Mouse (Mus musculus) midbrain, embryonic 16.5 days (tissue): ENCODE measurements around the gene Bbs12. TPM values are rescaled to one million over a fixed set of nuclear protein-coding genes. Genes with fewer than 3 reads are reported as not detected.

Experiments
- ATAC-seq: fragments of 200-750 bp; cut with Nextera tagmentation; 2 replicates; pipeline ENCODE4 v1.8.0; 2017; ENCODE audit warnings: moderate TSS enrichment
- H3K27ac ChIP-seq: fragments of 300-500 bp; sonication (generic); 2 replicates; pipeline ENCODE4 v1.5.1; 2014; ENCODE audit warnings: mild to moderate bottlenecking, low read length, mixed read lengths
- H3K27me3 ChIP-seq: fragments of 300-500 bp; sonication (generic); 2 replicates; pipeline ENCODE4 v1.6.1; 2014; ENCODE audit warnings: low read depth, low read length, mixed read lengths; ENCODE audit not compliant: control insufficient read depth, insufficient read depth
- H3K36me3 ChIP-seq: fragments of 300-500 bp; sonication (generic); 2 replicates; pipeline ENCODE4 v1.6.1; 2014; ENCODE audit warnings: mild to moderate bottlenecking, low read length, moderate library complexity, mixed read lengths; ENCODE audit not compliant: control insufficient read depth, insufficient read depth
- H3K4me1 ChIP-seq: fragments of 300-500 bp; sonication (generic); 2 replicates; pipeline ENCODE4 v1.6.1; 2014; ENCODE audit warnings: mild to moderate bottlenecking, low read length, mixed read lengths; ENCODE audit not compliant: control insufficient read depth, insufficient read depth
- H3K4me2 ChIP-seq: fragments of 300-500 bp; sonication (generic); 2 replicates; pipeline ENCODE4 v1.6.1; 2014; ENCODE audit warnings: mild to moderate bottlenecking, low read length, mixed read lengths
- H3K4me3 ChIP-seq: fragments of 300-500 bp; sonication (generic); 2 replicates; pipeline ENCODE4 v1.5.1; 2014; ENCODE audit warnings: low read depth, mild to moderate bottlenecking, low read length, moderate library complexity, mixed read lengths
- H3K9ac ChIP-seq: fragments of 300-500 bp; sonication (generic); 2 replicates; pipeline ENCODE4 v1.6.1; 2014; ENCODE audit warnings: low read depth, low read length, mixed read lengths
- H3K9me3 ChIP-seq: fragments of 300-500 bp; sonication (generic); replicated peaks from 2 replicates; pipeline ENCODE4 v1.6.1; 2014; ENCODE audit warnings: mild to moderate bottlenecking, low read length, mixed read lengths; ENCODE audit not compliant: control insufficient read depth, poor library complexity, severe bottlenecking
- WGBS: fragments of 180-500 bp; shearing (Covaris S2); extraction: QIAGEN DNeasy Blood & Tissue Kit; methylation state at CpG from one replicate; pipeline ENCODE4 v1.1.7; 2014; 5-methylcytosine and 5-hydroxymethylcytosine counted together
- polyA plus RNA-seq: library from polyadenylated mRNA; unstranded; fragments of >200 nt; fragmentation: Nextera tagmentation; extraction: Ambion mirVana; gene quantifications from 2 replicates; pipeline ENCODE4 v1.2.1, GENCODE M21; 2015

The Bbs12 gene
- polyA plus RNA-seq, 1 experiment from 2014 or later = 4.1 TPM

DNA sequence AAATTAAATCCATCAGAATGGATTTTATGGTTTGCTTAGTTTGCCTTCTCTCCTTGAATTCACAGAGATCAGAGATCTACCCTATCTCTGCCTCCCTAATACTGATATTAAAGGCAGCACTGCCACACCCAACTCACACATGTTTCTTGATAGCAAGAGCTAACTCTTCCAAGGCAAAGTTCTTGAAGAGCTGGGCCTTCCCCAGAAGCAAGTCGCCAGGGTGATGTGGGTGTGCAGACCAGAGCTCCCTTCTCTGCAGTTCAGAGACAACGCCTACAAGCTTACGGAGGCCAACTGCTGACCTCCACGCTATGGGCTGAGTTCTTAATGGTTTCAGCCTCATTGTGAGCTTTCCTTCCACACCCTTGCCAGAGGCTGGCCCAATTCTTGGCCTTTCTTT is 29.1 kb upstream of the Bbs12 start:
- Histone ChIP-seq H3K36me3 (no peaks in the 10 kb centered on the region), H3K4me3 (no peak overlapping the region), H3K4me2 (no peak overlapping the region), H3K9me3 (no peaks in the 10 kb centered on the region), H3K27ac (no peak overlapping the region), H3K27me3 (no peaks in the 10 kb centered on the region), H3K9ac (no peak overlapping the region), H3K4me1 (no peaks in the 10 kb centered on the region)
- 88% methylated on average over 4 of the region's 4 CpGs for WGBS
- ATAC-seq = no peak

GRCm38 (mm10) chr3:37289237-37289636 is 23.1 kb upstream of the Bbs12 start:
- Histone ChIP-seq H3K9ac (no peak overlapping the region), H3K27ac (no peak overlapping the region), H3K9me3 (no peaks in the 10 kb centered on the region), H3K36me3 (no peaks in the 10 kb centered on the region), H3K4me2 (no peak overlapping the region), H3K27me3 (no peaks in the 10 kb centered on the region), H3K4me3 (no peak overlapping the region), H3K4me1 (no peaks in the 10 kb centered on the region)
- no peak for ATAC-seq
- WGBS = 86% methylated on average over 2 of the region's 2 CpGs

- Histone ChIP-seq H3K4me3 (no peak overlapping the region), H3K9me3 (no peaks in the 10 kb centered on the region), H3K4me2 (no peak overlapping the region), H3K27me3 (no peaks in the 10 kb centered on the region), H3K4me1 (no peaks in the 10 kb centered on the region), H3K27ac (no peak overlapping the region), H3K9ac (no peak overlapping the region), H3K36me3 (no peaks in the 10 kb centered on the region)
- ATAC-seq = no peak
- 66% methylated on average over 7 of the region's 7 CpGs for WGBS
These were observed 21.3 kb upstream of the Bbs12 start for GRCm38 (mm10) chr3:37290881-37291541.

GRCm38 (mm10) chr3:37291929-37292328 is 20.4 kb upstream of the Bbs12 start:
- Histone ChIP-seq H3K4me1 (no peaks in the 10 kb centered on the region), H3K27ac (no peak overlapping the region), H3K36me3 (no peaks in the 10 kb centered on the region), H3K9ac (no peak overlapping the region), H3K4me2 (no peak overlapping the region), H3K9me3 (no peaks in the 10 kb centered on the region), H3K4me3 (no peak overlapping the region), H3K27me3 (no peaks in the 10 kb centered on the region)
- no peak for ATAC-seq
- 93% methylated on average over 2 of the region's 2 CpGs for WGBS

- Histone ChIP-seq H3K27ac (no peak overlapping the region), H3K4me1 (no peaks in the 10 kb centered on the region), H3K4me3 (no peak overlapping the region), H3K27me3 (no peaks in the 10 kb centered on the region), H3K9ac (no peak overlapping the region), H3K36me3 (no peaks in the 10 kb centered on the region), H3K4me2 (no peak overlapping the region), H3K9me3 (no peaks in the 10 kb centered on the region)
- 73% methylated on average over 2 of the region's 2 CpGs for WGBS
- no peak for ATAC-seq
These were observed 19.7 kb upstream of the Bbs12 start for GRCm38 (mm10) chr3:37292654-37293053.

- Histone ChIP-seq H3K27ac (no peak overlapping the region), H3K9ac (no peak overlapping the region), H3K9me3 (no peaks in the 10 kb centered on the region), H3K4me2 (no peak overlapping the region), H3K4me3 (no peak overlapping the region), H3K4me1 (no peaks in the 10 kb centered on the region), H3K36me3 (no peaks in the 10 kb centered on the region), H3K27me3 (no peaks in the 10 kb centered on the region)
- ATAC-seq = no peak
- 70% methylated on average over 3 of the region's 3 CpGs for WGBS
These were observed 12.9 kb upstream of the Bbs12 start for GRCm38 (mm10) chr3:37299470-37299869.

DNA sequence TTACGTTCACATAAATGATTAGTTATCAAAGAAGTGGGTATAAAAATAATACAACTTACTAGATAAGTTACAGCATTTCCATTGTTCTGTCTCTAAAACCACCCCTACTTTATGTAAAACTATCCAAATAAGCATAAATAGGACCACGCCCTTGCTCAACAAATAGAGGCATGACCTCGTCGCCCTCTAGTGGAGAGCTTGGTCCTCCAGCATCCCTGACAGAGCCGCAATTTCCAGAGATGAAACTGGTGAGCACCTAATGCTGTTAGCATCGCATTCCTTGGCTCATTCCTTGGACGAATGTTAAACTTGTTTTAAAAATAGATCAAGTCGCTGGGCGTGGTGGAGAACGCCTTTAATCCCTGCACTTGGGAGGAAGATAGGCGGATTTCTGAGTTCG is 9.7 kb upstream of the Bbs12 start:
- no peaks in the 10 kb centered on the region for H3K9me3 ChIP-seq
- no peaks in the 10 kb centered on the region for H3K36me3 ChIP-seq
- no peaks in the 10 kb centered on the region for H3K4me1 ChIP-seq
- H3K4me2 ChIP-seq = no peak overlapping the region
- no peak for ATAC-seq
- H3K4me3 ChIP-seq = no peak overlapping the region
- WGBS = 42% methylated on average over 12 of the region's 12 CpGs
- no peaks in the 10 kb centered on the region for H3K27me3 ChIP-seq
- H3K9ac ChIP-seq = no peak overlapping the region
- no peak overlapping the region for H3K27ac ChIP-seq

DNA sequence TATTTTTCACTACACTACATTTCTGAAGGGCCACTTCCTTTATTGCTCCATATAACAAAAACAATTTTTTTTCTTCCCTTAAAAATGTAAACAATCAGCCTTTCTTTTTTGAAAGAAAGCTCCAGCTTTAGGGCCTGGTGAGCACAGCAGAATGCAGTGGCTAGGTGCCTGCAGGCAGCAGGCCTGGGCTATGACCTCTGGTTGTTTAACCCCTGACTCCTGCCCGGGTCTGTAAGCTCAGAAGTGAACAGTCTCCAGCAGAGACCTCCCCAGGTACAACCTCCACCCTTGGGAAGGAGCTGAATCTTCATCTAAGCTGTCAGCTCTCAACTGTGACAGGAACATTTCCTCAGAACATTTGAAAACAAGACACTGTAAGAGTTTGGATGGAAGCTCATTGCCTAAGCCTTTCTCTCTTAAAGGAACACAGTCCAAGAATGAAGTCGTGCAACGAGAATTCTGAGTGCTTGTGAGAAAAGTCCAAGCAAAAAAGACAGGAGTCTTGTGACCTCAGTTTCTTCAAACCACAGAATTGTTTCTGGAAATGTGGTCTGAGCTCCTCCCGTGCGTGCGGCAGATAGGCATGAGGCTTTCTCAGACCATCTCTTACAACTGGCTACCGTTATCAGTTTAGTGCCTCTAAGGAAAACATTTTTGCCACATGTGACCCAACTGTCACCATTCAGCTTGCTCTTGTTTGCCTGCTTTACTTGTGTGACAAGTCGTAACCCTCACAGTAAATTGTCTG is 8.8 kb upstream of the Bbs12 start:
- WGBS = 77% methylated on average over 8 of the region's 8 CpGs
- H3K27me3 ChIP-seq = no peaks in the 10 kb centered on the region

DNA sequence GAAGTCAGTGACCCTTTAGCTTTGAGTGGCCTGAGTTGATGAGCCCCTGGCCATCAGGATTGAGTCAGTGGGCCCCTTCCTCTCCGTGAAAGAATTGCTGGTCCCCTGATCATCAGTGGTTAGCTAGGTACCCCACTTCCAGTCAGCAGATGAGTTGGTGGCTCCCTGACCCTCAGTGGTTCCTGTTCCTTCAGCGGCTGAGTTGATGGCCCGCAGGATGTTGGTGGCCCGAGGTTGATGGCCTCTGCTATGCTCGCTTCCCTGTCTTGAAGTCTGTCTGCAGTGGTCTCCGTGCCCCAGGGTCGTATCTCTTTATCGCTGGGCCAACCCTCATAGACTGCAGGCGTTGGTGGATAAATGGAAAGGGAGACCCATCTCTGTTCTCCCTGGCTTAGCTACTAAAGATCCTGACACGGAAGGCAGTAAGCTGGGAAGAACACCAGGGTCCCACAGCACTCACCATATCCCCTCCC is 421 bp upstream of the Bbs12 start:
- WGBS = 2% methylated on average over 10 of the region's 10 CpGs

More for the DNA sequence above, 8.8 kb upstream of the Bbs12 start:
- no peaks in the 10 kb centered on the region for H3K9me3 ChIP-seq
- no peaks in the 10 kb centered on the region for H3K4me1 ChIP-seq
- no peak overlapping the region for H3K4me2 ChIP-seq
- no peak overlapping the region for H3K9ac ChIP-seq
- no peaks in the 10 kb centered on the region for H3K36me3 ChIP-seq
- no peak overlapping the region for H3K27ac ChIP-seq
- no peak for ATAC-seq
- H3K4me3 ChIP-seq = no peak overlapping the region

More for the DNA sequence above, 421 bp upstream of the Bbs12 start:
- H3K4me2 ChIP-seq = peak overlapping the region; percentile 82
- H3K9me3 ChIP-seq = no peaks in the 10 kb centered on the region
- peak overlapping the region; percentile 81 for H3K4me3 ChIP-seq
- H3K4me1 ChIP-seq = peaks cover 10% of the 10 kb centered on the region
- ATAC-seq = no peak; the same call in 1 of the 2 replicates
- H3K27me3 ChIP-seq = no peaks in the 10 kb centered on the region
- H3K9ac ChIP-seq = peak overlapping the region; percentile 81
- peak overlapping the region; percentile 71 for H3K27ac ChIP-seq
- no peaks in the 10 kb centered on the region for H3K36me3 ChIP-seq
